Mouse (Mus musculus) G1E (cell line): ENCODE data around the gene Btg4. TPM values are rescaled to one million over a fixed set of nuclear protein-coding genes. Genes with fewer than 3 reads are reported as not detected.

Experiments used
- ATAC-seq: 2 replicates; pipeline ENCODE4 v1.8.0; 2016; ENCODE audit warnings: mild to moderate bottlenecking; ENCODE audit not compliant: insufficient number of reproducible peaks, poor library complexity, low FRiP score, severe bottlenecking; ENCODE audit errors: extremely low read depth
- DNase-seq: peaks from one replicate; pipeline ENCODE4 v3.0.0; 2012; ENCODE audit warnings: low spot score
- H3K27me3 ChIP-seq: 2 replicates; pipeline ENCODE4 v1.6.1; 2012; ENCODE audit warnings: mild to moderate bottlenecking, low read length, inconsistent platforms; ENCODE audit not compliant: insufficient read depth
- H3K36me3 ChIP-seq: replicated peaks from 2 replicates; pipeline ENCODE3; 2012; ENCODE audit warnings: mild to moderate bottlenecking, inconsistent platforms
- H3K4me1 ChIP-seq: 2 replicates; pipeline ENCODE4 v1.6.1; 2012; ENCODE audit warnings: low read depth, low read length, inconsistent platforms, mixed read lengths; ENCODE audit not compliant: insufficient read depth
- H3K4me3 ChIP-seq: 2 replicates; pipeline ENCODE4 v1.5.1; 2012; ENCODE audit warnings: low read depth, mild to moderate bottlenecking, inconsistent platforms, low read length, moderate library complexity, mixed read lengths
- H3K9me3 ChIP-seq: replicated peaks from 2 replicates; pipeline ENCODE4 v1.6.1; 2012; ENCODE audit warnings: inconsistent platforms
- CTCF ChIP-seq: IDR thresholded peaks from 2 replicates; pipeline ENCODE4 v1.5.1; 2012; ENCODE audit warnings: low read depth, low read length, inconsistent platforms, mixed read lengths
- GATA1 ChIP-seq: IDR thresholded peaks from 2 replicates; pipeline ENCODE4 v1.6.1; 2012; ENCODE audit warnings: borderline replicate concordance, low read length, inconsistent platforms, mixed read lengths
- GATA2 ChIP-seq: IDR thresholded peaks from 2 replicates; pipeline ENCODE4 v1.6.1; 2012; ENCODE audit warnings: low read depth, low read length, inconsistent platforms, borderline replicate concordance
- POLR2AphosphoS5 ChIP-seq: IDR thresholded peaks from 2 replicates; pipeline ENCODE4 v1.6.1; 2012; ENCODE audit warnings: low read depth, low read length, inconsistent platforms; ENCODE audit not compliant: insufficient replicate concordance
- TAL1 ChIP-seq: conservative IDR thresholded peaks from 2 replicates; pipeline ENCODE4 v1.6.1; 2012; ENCODE audit warnings: low read depth, low read length, inconsistent platforms, mixed read lengths
- polyA plus RNA-seq: library from polyadenylated mRNA; stranded (reverse); fragments of >175 nt; gene quantifications from 2 replicates; pipeline ENCODE4 v1.2.3, GENCODE M21; 2012
- total RNA-seq, 2 experiments: library from RNA; stranded (forward) in 1 of 2; stranded (reverse) in 1 of 2; fragments of 200-1000 nt in 1 of 2; fragments of >200 nt in 1 of 2; fragmentation: Nextera tagmentation in 1 of 2; gene quantifications; 2 replicates each; pipeline ENCODE4 v1.2.3; 2014 to 2017

The Btg4 gene
- total and polyA plus RNA-seq, 3 experiments, result not detected

- no peak for ATAC-seq
- peaks cover 52% of the 10 kb centered on the region for H3K4me1 ChIP-seq
- no peaks in the 10 kb centered on the region for H3K36me3 ChIP-seq
- H3K9me3 ChIP-seq, result no peaks in the 10 kb centered on the region
- TF ChIP-seq POLR2AphosphoS5, result no peak
- no peak for TF ChIP-seq GATA2
- no peak for TF ChIP-seq GATA1
- no peak for TF ChIP-seq CTCF
- TF ChIP-seq TAL1, result no peak
- peak; percentile 12 for DNase-seq
- H3K27me3 ChIP-seq, result peaks cover 29% of the 10 kb centered on the region
- peak overlapping the region; percentile 77 for H3K4me3 ChIP-seq
Observed at GRCm38 (mm10) chr9:51076300-51076978, 15.7 kb downstream of the Btg4 start.

- DNase-seq (peak; percentile 86), ATAC-seq (peak; percentile 96)
- H3K4me1 ChIP-seq, result peaks cover 52% of the 10 kb centered on the region
- no peaks in the 10 kb centered on the region for H3K9me3 ChIP-seq
- no peaks in the 10 kb centered on the region for H3K36me3 ChIP-seq
- TF ChIP-seq CTCF, result no peak
- TF ChIP-seq GATA1, result no peak
- no peak for TF ChIP-seq POLR2AphosphoS5
- no peak for TF ChIP-seq TAL1
- TF ChIP-seq GATA2, result no peak
- H3K27me3 ChIP-seq, result peaks cover 29% of the 10 kb centered on the region
- peak within 1 kb of the TSS; percentile 77 for H3K4me3 ChIP-seq
Observed at GRCm38 (mm10) chr9:51076979-51077315, 16.2 kb downstream of the Btg4 start, which contains the start of gene Layn. Gene Layn (minus strand): TSS chr9:51077094.

- Histone ChIP-seq H3K4me1 (peaks cover 21% of the 10 kb centered on the region), H3K4me3 (no peak overlapping the region), H3K9me3 (no peaks in the 10 kb centered on the region), H3K36me3 (no peaks in the 10 kb centered on the region), H3K27me3 (peaks cover 11% of the 10 kb centered on the region)
- DNase-seq, result no peak
- no peak for TF ChIP-seq TAL1
- no peak for TF ChIP-seq CTCF
- no peak for TF ChIP-seq POLR2AphosphoS5
- TF ChIP-seq GATA1, result no peak
- TF ChIP-seq GATA2, result no peak
- ATAC-seq, result no peak
Observed at GRCm38 (mm10) chr9:51081614-51082013, 20.9 kb downstream of the Btg4 start.

GRCm38 (mm10) chr9:51093697-51094096 is 33.0 kb downstream of the Btg4 start:
- no peak overlapping the region; the same call in 1 of the 2 replicates for H3K4me3 ChIP-seq
- no peaks in the 10 kb centered on the region for H3K9me3 ChIP-seq
- TF ChIP-seq TAL1, result peak; percentile 93
- TF ChIP-seq GATA1, result no peak
- H3K4me1 ChIP-seq, result peaks cover 53% of the 10 kb centered on the region
- H3K27me3 ChIP-seq, result no peaks in the 10 kb centered on the region
- H3K36me3 ChIP-seq, result no peaks in the 10 kb centered on the region
- DNase-seq, result peak; percentile 27
- ATAC-seq, result peak; percentile 88

GRCm38 (mm10) chr9:51096306-51096705 is 35.6 kb downstream of the Btg4 start:
- ATAC-seq, result no peak
- TF ChIP-seq GATA2 (no peak), POLR2AphosphoS5 (no peak), TAL1 (no peak), CTCF (no peak), GATA1 (no peak)
- peaks cover 52% of the 10 kb centered on the region for H3K4me1 ChIP-seq
- H3K9me3 ChIP-seq, result no peaks in the 10 kb centered on the region
- H3K4me3 ChIP-seq, result no peak overlapping the region
- H3K36me3 ChIP-seq, result no peaks in the 10 kb centered on the region
- DNase-seq, result no peak
- peaks cover 7% of the 10 kb centered on the region for H3K27me3 ChIP-seq

GRCm38 (mm10) chr9:51101756-51102425 is 41.2 kb downstream of the Btg4 start, which contains the start of gene 4833427G06Rik:
Gene 4833427G06Rik (minus strand): TSS chr9:51102078.
- 0 out of 2 replicates have a peak, but pooled peaks cover 7% of the 10 kb centered on the region for H3K9me3 ChIP-seq
- H3K27me3 ChIP-seq, result peaks cover 17% of the 10 kb centered on the region
- DNase-seq (no peak), ATAC-seq (no peak)
- H3K4me3 ChIP-seq, result no peak within 1 kb of the TSS
- peaks cover 28% of the 10 kb centered on the region for H3K4me1 ChIP-seq
- no peaks in the 10 kb centered on the region for H3K36me3 ChIP-seq
- TF ChIP-seq CTCF (no peak), GATA1 (no peak), POLR2AphosphoS5 (no peak), TAL1 (no peak), GATA2 (no peak)
